Mouse (Mus musculus) CH12F3 (cell line): ENCODE data around the gene Tom1l1.

Experiments used
- in situ Hi-C: fragments of 300-500 bp; cut with MboI; formaldehyde crosslinking; loops from 2 replicates; pipeline ENCODE4 v1.14.3; 2020; ENCODE audit warnings: low sequenced_read_pairs

Gene Tom1l1

GRCm38 (mm10) chr11:90675479-90676110 lies 12.6 kb downstream of the Tom1l1 start:
- in situ Hi-C loops, result no loop called here

GRCm38 (mm10) chr11:90667325-90667724 lies 20.8 kb downstream of the Tom1l1 start:
- in situ Hi-C loops, result no loop called here

- in situ Hi-C loops, result no loop called here
Measured at GRCm38 (mm10) chr11:90666916-90667315, 21.2 kb downstream of the Tom1l1 start.

GRCm38 (mm10) chr11:90666144-90666757 lies 21.9 kb downstream of the Tom1l1 start:
- in situ Hi-C loops, result no loop called here

- in situ Hi-C loops, result no loop called here
Measured at GRCm38 (mm10) chr11:90665161-90665560, 23.0 kb downstream of the Tom1l1 start.

- in situ Hi-C loops, result no loop called here
Measured at GRCm38 (mm10) chr11:90664345-90664986, 23.7 kb downstream of the Tom1l1 start.

- in situ Hi-C loops, result no loop called here
Measured at GRCm38 (mm10) chr11:90663618-90664297, 24.4 kb downstream of the Tom1l1 start.

- in situ Hi-C loops, result no loop called here
Measured at GRCm38 (mm10) chr11:90663052-90663451, 25.1 kb downstream of the Tom1l1 start.

GRCm38 (mm10) chr11:90660662-90661061 lies 27.5 kb downstream of the Tom1l1 start:
- in situ Hi-C loops, result no loop called here

- in situ Hi-C loops, result no loop called here
Measured at GRCm38 (mm10) chr11:90657527-90657926, 30.6 kb downstream of the Tom1l1 start.

GRCm38 (mm10) chr11:90652603-90653002 lies 35.6 kb downstream of the Tom1l1 start:
- in situ Hi-C loops, result no loop called here

- in situ Hi-C loops, result no loop called here
Measured at GRCm38 (mm10) chr11:90650231-90650885, 37.8 kb downstream of the Tom1l1 start.

- in situ Hi-C loops, result no loop called here
Measured at GRCm38 (mm10) chr11:90649777-90650176, 38.4 kb downstream of the Tom1l1 start.

GRCm38 (mm10) chr11:90638312-90638830 lies 49.8 kb downstream of the Tom1l1 start:
- in situ Hi-C loops, result loop anchor here (10.0 kb wide), 1 partner anchor 444 kb away; no protein-coding TSS in a partner anchor

- in situ Hi-C loops, result loop anchor here (10.0 kb wide), 1 partner anchor 443 kb away; no protein-coding TSS in a partner anchor
Measured at GRCm38 (mm10) chr11:90637440-90638311, 50.5 kb downstream of the Tom1l1 start, which contains the start of the genes Stxbp4 and Cox11. Stxbp4 (minus strand) TSS chr11:90638084. Cox11 (plus strand) TSS chr11:90638173.

GRCm38 (mm10) chr11:90634661-90635060 lies 53.5 kb downstream of the Tom1l1 start:
- in situ Hi-C loops, result loop anchor here (10.0 kb wide), 1 partner anchor 440 kb away; no protein-coding TSS in a partner anchor

GRCm38 (mm10) chr11:90632480-90632879 lies 55.7 kb downstream of the Tom1l1 start:
- in situ Hi-C loops, result loop anchor here (10.0 kb wide), 1 partner anchor 438 kb away; no protein-coding TSS in a partner anchor

GRCm38 (mm10) chr11:90627751-90628150 lies 60.4 kb downstream of the Tom1l1 start:
- in situ Hi-C loops, result no loop called here

GRCm38 (mm10) chr11:90625174-90625573 lies 63.0 kb downstream of the Tom1l1 start:
- in situ Hi-C loops, result no loop called here
